ENCODE assay signal across 25 mouse cellular contexts in the genomic region with DNA sequence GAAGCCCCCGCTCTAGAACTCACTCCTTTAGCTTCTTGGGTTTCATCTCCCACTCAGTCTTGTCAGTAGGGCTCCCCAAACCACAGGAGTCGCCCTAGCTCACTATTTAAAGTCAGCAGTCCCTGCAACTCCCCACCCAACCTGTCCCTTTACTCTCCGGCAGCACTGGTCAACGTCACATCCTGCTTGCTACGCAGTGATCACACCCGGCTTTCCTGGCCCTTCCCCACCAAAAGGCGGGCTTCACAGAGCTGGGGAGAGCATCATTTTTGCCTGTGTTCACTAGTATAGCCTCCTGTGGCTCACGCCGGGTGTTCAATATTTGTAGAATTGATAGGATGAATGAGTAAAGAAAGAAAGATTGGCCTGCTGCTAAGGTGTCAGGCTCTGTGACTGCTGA. TPM values are rescaled to one million over a fixed set of nuclear protein-coding genes. Genes with fewer than 3 reads are reported as not detected.
DNase-seq lines count a peak whose midpoint lies in the region; ATAC-seq and TF ChIP-seq lines count a peak whose summit lies in the region.
"Had no signal": no experiment of that assay in that cellular context is flagged by ENCODE, and none has a peak within 500 bp of the region (broad histone marks: within the 10 kb centered on the region; RNA-seq: fewer than 3 reads in every experiment).

No protein-coding gene starts in this region.

- no peak for ATAC-seq in liver, embryonic 12.5 days
- ATAC-seq in liver, postnatal 0 days: no peak
- ATAC-seq in intestine, postnatal 0 days: no peak
- ATAC-seq: activated CD4-positive, CD25-positive, alpha-beta regulatory T cell, adult 4 months; CD4-positive, CD25-positive, alpha-beta regulatory T cell, adult 4 months; forebrain, embryonic 14.5 days; forebrain, postnatal 0 days; hindbrain, postnatal 0 days; inflammation-experienced regulatory T-cells, adult 6 months; intestine, embryonic 16.5 days had no signal

- no peak overlapping the region for H3K4me3 ChIP-seq in heart, adult 2 months
- no peak overlapping the region for H3K4me3 ChIP-seq in liver, embryonic 12.5 days
- H3K4me3 ChIP-seq in liver, postnatal 0 days (ENCODE audit: low read depth, low read length): no peak overlapping the region
- H3K4me3 ChIP-seq in E14TG2a.4 (replicated peaks; ENCODE audit: low read length): 0 out of 2 replicates have a peak overlapping the region, but pooled peaks have one; percentile 11
- peak overlapping the region; percentile 24; the same call in 1 of the 2 replicates for H3K4me3 ChIP-seq in brown adipose tissue, adult 24 weeks (ENCODE audit: insufficient read depth, low read depth, low read length)
- no peak overlapping the region for H3K4me3 ChIP-seq in intestine, postnatal 0 days (ENCODE audit: low read depth, low read length)
- H3K4me3 ChIP-seq: embryonic facial prominence, embryonic 12.5 days; embryonic facial prominence, embryonic 15.5 days had no signal

- intact Hi-C loops in heart, adult 2 months (cut with DNase I): no loop called here
- intact Hi-C loops in heart, postnatal 36 days (cut with DNase I): no loop called here

- peak; percentile 35 for TF ChIP-seq CTCF in heart, adult 2 months (IDR thresholded peaks at IDR 0.05)
- no peak for TF ChIP-seq CTCF in liver, postnatal 0 days (IDR thresholded peaks at IDR 0.05; ENCODE audit: low read depth)
- TF ChIP-seq CTCF in E14TG2a.4 (conservative IDR thresholded peaks at IDR 0.05; ENCODE audit: low read length): no peak
- TF ChIP-seq CTCF in intestine, postnatal 0 days (IDR thresholded peaks at IDR 0.05; ENCODE audit: low read depth): no peak

- H3K9me3 ChIP-seq in liver, embryonic 12.5 days (replicated peaks): no peaks in the 10 kb centered on the region
- H3K9me3 ChIP-seq in liver, postnatal 0 days (ENCODE audit: low read length): no peaks in the 10 kb centered on the region
- H3K9me3 ChIP-seq in E14TG2a.4 (ENCODE audit: low read length): no peaks in the 10 kb centered on the region
- H3K9me3 ChIP-seq in intestine, postnatal 0 days (ENCODE audit: control insufficient read depth): no peaks in the 10 kb centered on the region
- H3K9me3 ChIP-seq: embryonic facial prominence, embryonic 12.5 days; embryonic facial prominence, embryonic 15.5 days had no signal

- WGBS in heart, adult 2 months: 63% methylated on average over 9 of the region's 9 CpGs
- WGBS in liver, embryonic 12.5 days (ENCODE audit: insufficient replicate concordance): 48% methylated on average over 9 of the region's 9 CpGs
- 70% methylated on average over 9 of the region's 9 CpGs for whole genome bisulfite sequencing in liver, postnatal 0 days (ENCODE audit: insufficient replicate concordance)
- 75% methylated on average over 9 of the region's 9 CpGs for WGBS in intestine, postnatal 0 days

- 0 out of 2 replicates have a peak overlapping the region, but pooled peaks have one; percentile 1 for H3K4me2 ChIP-seq in liver, embryonic 12.5 days
- no peak overlapping the region for H3K4me2 ChIP-seq in liver, postnatal 0 days (ENCODE audit: low read depth, low read length)
- no peak overlapping the region for H3K4me2 ChIP-seq in intestine, postnatal 0 days (replicated peaks; ENCODE audit: low read depth)
- H3K4me2 ChIP-seq: embryonic facial prominence, embryonic 12.5 days; embryonic facial prominence, embryonic 15.5 days; heart, embryonic 11.5 days; hindbrain, embryonic 14.5 days had no signal

- peaks cover 35% of the 10 kb centered on the region for H3K4me1 ChIP-seq in heart, adult 2 months (ENCODE audit: control insufficient read depth, insufficient read depth, low read length)
- peaks cover 41% of the 10 kb centered on the region for H3K4me1 ChIP-seq in liver, embryonic 12.5 days
- peaks cover 8% of the 10 kb centered on the region for H3K4me1 ChIP-seq in liver, postnatal 0 days (ENCODE audit: insufficient read depth)
- H3K4me1 ChIP-seq in E14TG2a.4 (replicated peaks; ENCODE audit: low read depth, low read length): peaks cover 89% of the 10 kb centered on the region
- H3K4me1 ChIP-seq in brown adipose tissue, adult 24 weeks (ENCODE audit: control insufficient read depth, insufficient read depth, insufficient read length, low read length): peaks cover 45% of the 10 kb centered on the region
- H3K4me1 ChIP-seq in intestine, postnatal 0 days (replicated peaks; ENCODE audit: control insufficient read depth, insufficient read depth, low read length): peaks cover 14% of the 10 kb centered on the region; the same call in 1 of the 2 replicates

- no peaks in the 10 kb centered on the region for H3K36me3 ChIP-seq in heart, adult 2 months (ENCODE audit: control insufficient read depth, insufficient read depth, low read length)
- H3K36me3 ChIP-seq in liver, embryonic 12.5 days: peaks cover 8% of the 10 kb centered on the region; the same call in 1 of the 2 replicates
- no peaks in the 10 kb centered on the region for H3K36me3 ChIP-seq in liver, postnatal 0 days (replicated peaks; ENCODE audit: insufficient read depth, low read length)
- peaks cover 7% of the 10 kb centered on the region; the same call in 1 of the 2 replicates for H3K36me3 ChIP-seq in E14TG2a.4 (ENCODE audit: insufficient read depth, low read length)
- H3K36me3 ChIP-seq in intestine, postnatal 0 days (ENCODE audit: control insufficient read depth, insufficient read depth): no peaks in the 10 kb centered on the region
- H3K36me3 ChIP-seq: embryonic facial prominence, embryonic 12.5 days had no signal

- peaks cover 13% of the 10 kb centered on the region for H3K79me2 ChIP-seq in heart, adult 2 months (replicated peaks; ENCODE audit: control insufficient read depth, insufficient read depth, low read length)

- TF ChIP-seq EP300 in heart, adult 2 months (IDR thresholded peaks at IDR 0.05; ENCODE audit: insufficient read depth, low read depth, low read length): no peak
- TF ChIP-seq EP300 in liver, postnatal 0 days (IDR thresholded peaks at IDR 0.05; ENCODE audit: low read depth): no peak

- no peak for DNase-seq in heart, adult 2 months
- no peak for DNase-seq in heart, postnatal 36 days
- no peak for DNase-seq in liver, postnatal 0 days
- DNase-seq: adrenal gland, adult 8-10 months; adrenal gland, postnatal 25 days; cerebellum, adult 2 months; cerebellum, adult 9-11 months; cerebellum, postnatal 25 days; forebrain, postnatal 0 days; gastrocnemius, postnatal 25 days; heart, postnatal 4 days had no signal

- H3K27me3 ChIP-seq in heart, adult 2 months (ENCODE audit: control insufficient read depth, insufficient read depth, low read length): no peaks in the 10 kb centered on the region
- peaks cover 22% of the 10 kb centered on the region for H3K27me3 ChIP-seq in liver, embryonic 12.5 days (replicated peaks)
- no peaks in the 10 kb centered on the region for H3K27me3 ChIP-seq in liver, postnatal 0 days (ENCODE audit: insufficient read depth, low read length)
- H3K27me3 ChIP-seq in E14TG2a.4 (ENCODE audit: insufficient read depth, low read length): no peaks in the 10 kb centered on the region
- H3K27me3 ChIP-seq in intestine, postnatal 0 days (replicated peaks; ENCODE audit: control insufficient read depth, insufficient read depth, low read length): no peaks in the 10 kb centered on the region
- H3K27me3 ChIP-seq: embryonic facial prominence, embryonic 12.5 days; embryonic facial prominence, embryonic 15.5 days had no signal

- H3K9ac ChIP-seq in heart, adult 2 months (ENCODE audit: low read depth, low read length): no peak overlapping the region
- no peak overlapping the region for H3K9ac ChIP-seq in liver, embryonic 12.5 days
- no peak overlapping the region for H3K9ac ChIP-seq in liver, postnatal 0 days (replicated peaks)
- no peak overlapping the region for H3K9ac ChIP-seq in intestine, postnatal 0 days (ENCODE audit: low read depth, low read length)
- H3K9ac ChIP-seq: embryonic facial prominence, embryonic 12.5 days; embryonic facial prominence, embryonic 15.5 days; forebrain, postnatal 0 days; hindbrain, embryonic 14.5 days had no signal

- H3K27ac ChIP-seq in heart, adult 2 months: peak overlapping the region; percentile 40
- H3K27ac ChIP-seq in liver, embryonic 12.5 days: no peak overlapping the region
- no peak overlapping the region for H3K27ac ChIP-seq in liver, postnatal 0 days (ENCODE audit: low read depth)
- H3K27ac ChIP-seq in brown adipose tissue, adult 24 weeks (replicated peaks; ENCODE audit: low read depth, low read length): peak overlapping the region; percentile 73
- H3K27ac ChIP-seq in intestine, postnatal 0 days (ENCODE audit: low read depth, low read length): no peak overlapping the region
- H3K27ac ChIP-seq: embryonic facial prominence, embryonic 12.5 days; embryonic facial prominence, embryonic 15.5 days; hindbrain, embryonic 14.5 days; hindbrain, postnatal 0 days had no signal

- TF ChIP-seq POLR2A in heart, adult 2 months (IDR thresholded peaks at IDR 0.05; ENCODE audit: insufficient read depth, low read depth, low read length): no peak

RNA-seq across cellular contexts. Expression of a gene that starts 3.3 kb away (rescaled TPM):
- 10 to 100 TPM; 71.6 to 82.0 TPM for total RNA-seq in heart, adult 2 months (2021)
- polyA plus RNA-seq in heart, adult 2 months (2012; rRNA removed): 84.4 and 113 TPM in 2 replicates
- 10 to 100 TPM; 76.2 to 88.0 TPM for total RNA-seq in heart, postnatal 36 days (2021)
- polyA plus RNA-seq in liver, embryonic 12.5 days (2016; fragmentation: Nextera tagmentation; extraction: Ambion mirVana): 2.2 and 3.1 TPM in 2 replicates
- polyA plus RNA-seq in liver, postnatal 0 days (2015; fragmentation: Nextera tagmentation; extraction: Ambion mirVana): 2.2 and 3.3 TPM in 2 replicates
- polyA plus RNA-seq in brown adipose tissue, adult 24 weeks (2012; ENCODE audit: insufficient read depth, insufficient read length, missing spikeins): 37.7 and 42.9 TPM in 2 replicates
- polyA plus RNA-seq in intestine, postnatal 0 days (2015; fragmentation: Nextera tagmentation; extraction: Ambion mirVana): 4.0 and 4.1 TPM in 2 replicates

Comparison
In these comparisons a context has a peak if more than half of its experiments do, and no peak if none do; other contexts are left out.
1. H3K27ac ChIP-seq: peak in heart, adult 2 months (single experiment) and brown adipose tissue, adult 24 weeks (single experiment); none in liver, embryonic 12.5 days (single experiment), liver, postnatal 0 days (single experiment) and intestine, postnatal 0 days (single experiment).
2. H3K4me3 ChIP-seq: peak in E14TG2a.4 (single experiment) and brown adipose tissue, adult 24 weeks (single experiment); none in heart, adult 2 months (single experiment), liver, embryonic 12.5 days (single experiment), liver, postnatal 0 days (single experiment) and intestine, postnatal 0 days (single experiment).